Mouse (Mus musculus): ENCODE data around the gene Nrip2.

GRCm38 (mm10) chr6:128362381-128363006 lies 36.6 kb upstream of the Nrip2 start, which contains the start of the genes Rhno1 and Foxm1:
- no peak for TF ChIP-seq CTCF (conservative IDR thresholded peaks at IDR 0.05; ENCODE audit: insufficient read depth, insufficient read length, low read depth, low read length)
- TF ChIP-seq POLR2A (IDR thresholded peaks at IDR 0.05; ENCODE audit: low read depth, low read length), result no peak
